Mouse (Mus musculus) limb, embryonic 12.5 days (tissue): ENCODE data around the gene Unc93a. TPM values are rescaled to one million over a fixed set of nuclear protein-coding genes. Genes with fewer than 3 reads are reported as not detected.
"Not testable (repeated sequence)": the region's sequence is repeated elsewhere in the genome, so short reads cannot be mapped to it uniquely, and the experiment has no call there.

ENCODE experiments used
- ATAC-seq: fragments of 200-750 bp; cut with Nextera tagmentation; 2 replicates; pipeline ENCODE4 v1.8.0; 2017; ENCODE audit warnings: low read depth, moderate TSS enrichment; ENCODE audit not compliant: insufficient number of reproducible peaks, insufficient read depth, low FRiP score, low TSS enrichment
- H3K27ac ChIP-seq: fragments of 300-500 bp; sonication (generic); 2 replicates; pipeline ENCODE4 v1.5.1; 2016; ENCODE audit warnings: mild to moderate bottlenecking, moderate library complexity
- H3K27me3 ChIP-seq: fragments of 300-500 bp; sonication (generic); 2 replicates; pipeline ENCODE4 v1.6.1; 2016; ENCODE audit warnings: mild to moderate bottlenecking, moderate library complexity
- H3K36me3 ChIP-seq: fragments of 300-500 bp; sonication (generic); 2 replicates; pipeline ENCODE4 v1.6.1; 2016; ENCODE audit warnings: mild to moderate bottlenecking, moderate library complexity
- H3K4me1 ChIP-seq: fragments of 300-500 bp; sonication (generic); replicated peaks from 2 replicates; pipeline ENCODE4 v1.6.1; 2016
- H3K4me2 ChIP-seq: fragments of 300-500 bp; sonication (generic); 2 replicates; pipeline ENCODE4 v1.6.1; 2016; ENCODE audit warnings: mild to moderate bottlenecking, moderate library complexity
- H3K4me3 ChIP-seq: fragments of 300-500 bp; sonication (generic); replicated peaks from 2 replicates; pipeline ENCODE4 v1.5.1; 2016; ENCODE audit warnings: mild to moderate bottlenecking
- H3K9ac ChIP-seq: fragments of 300-500 bp; sonication (generic); replicated peaks from 2 replicates; pipeline ENCODE4 v1.6.1; 2016; ENCODE audit warnings: mild to moderate bottlenecking, moderate library complexity
- H3K9me3 ChIP-seq: fragments of 300-500 bp; sonication (generic); 2 replicates; pipeline ENCODE4 v1.6.1; 2016; ENCODE audit warnings: mild to moderate bottlenecking, moderate library complexity
- WGBS: fragments of 180-500 bp; shearing (Covaris S2); methylation state at CpG from one replicate; pipeline ENCODE4 v1.1.7; 2016; 5-methylcytosine and 5-hydroxymethylcytosine counted together
- polyA plus RNA-seq: library from polyadenylated mRNA; unstranded; fragments of >200 nt; fragmentation: Nextera tagmentation; extraction: Ambion mirVana; gene quantifications from 2 replicates; pipeline ENCODE4 v1.2.1, GENCODE M21; 2016

Unc93a gene
- polyA plus RNA-seq = not detected in 2 replicates

DNA sequence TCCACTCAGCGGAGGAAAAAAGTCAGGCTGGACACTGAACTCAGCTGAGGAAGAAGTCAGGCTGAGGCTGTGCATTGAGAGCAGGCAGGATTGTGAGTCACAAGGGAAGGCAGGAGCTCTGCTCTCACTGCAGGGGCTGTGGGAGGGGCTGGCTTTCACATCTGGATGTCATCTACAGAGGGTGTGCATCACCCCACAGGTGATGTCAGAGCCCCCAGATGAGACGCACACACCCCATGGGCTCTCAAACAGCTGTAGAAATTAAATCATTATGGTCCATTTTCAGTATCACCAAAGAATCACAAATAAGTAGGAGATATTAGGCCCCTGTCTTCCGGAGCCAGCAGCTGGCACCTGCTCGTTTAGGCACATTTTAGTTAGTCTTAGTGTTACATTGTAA is at the start of gene Unc93a:
Unc93a (minus strand) TSS at position 101 of the 400 bp plus-strand sequence.
- not testable (repeated sequence) for H3K27ac ChIP-seq, H3K4me2 ChIP-seq, H3K4me3 ChIP-seq, H3K27me3 ChIP-seq, H3K4me1 ChIP-seq, H3K9me3 ChIP-seq, H3K9ac ChIP-seq, H3K36me3 ChIP-seq, ATAC-seq
- 71% methylated on average over 3 of the region's 4 CpGs for WGBS

GRCm38 (mm10) chr17:13180491-13180890 is 48.9 kb upstream of the Unc93a start:
- not testable (repeated sequence) for H3K4me1 ChIP-seq, H3K36me3 ChIP-seq, H3K27ac ChIP-seq, H3K4me3 ChIP-seq, H3K9ac ChIP-seq, ATAC-seq, H3K4me2 ChIP-seq, H3K27me3 ChIP-seq
- WGBS = 90% methylated on average over 5 of the region's 5 CpGs
- H3K9me3 ChIP-seq = peaks cover 46% of the 10 kb centered on the region

DNA sequence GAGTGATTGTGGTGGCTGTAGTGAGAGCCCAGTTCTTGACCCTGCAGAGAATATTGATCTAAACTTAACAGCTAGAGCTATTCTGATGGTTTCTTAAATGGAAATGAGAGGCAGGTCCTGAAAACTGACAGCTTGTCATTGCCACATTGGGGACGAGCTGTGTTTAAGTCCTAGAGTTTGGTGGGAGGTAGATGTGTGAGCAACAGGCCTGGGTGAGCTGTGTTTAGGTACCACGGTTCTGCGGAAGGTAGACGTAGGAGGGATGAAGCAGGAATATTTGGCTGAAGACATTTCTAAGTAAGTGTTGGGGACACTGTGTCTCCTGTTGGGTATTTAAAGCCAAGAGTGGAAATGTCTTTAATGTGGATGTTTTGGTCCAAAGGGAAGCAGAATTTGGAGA is 47.4 kb upstream of the Unc93a start:
- H3K9me3 ChIP-seq = peaks cover 37% of the 10 kb centered on the region
- H3K36me3 ChIP-seq, H3K27ac ChIP-seq, ATAC-seq, H3K4me1 ChIP-seq, H3K9ac ChIP-seq, H3K4me3 ChIP-seq, H3K4me2 ChIP-seq, H3K27me3 ChIP-seq: not testable (repeated sequence)
- 89% methylated on average over 4 of the region's 4 CpGs for WGBS

DNA sequence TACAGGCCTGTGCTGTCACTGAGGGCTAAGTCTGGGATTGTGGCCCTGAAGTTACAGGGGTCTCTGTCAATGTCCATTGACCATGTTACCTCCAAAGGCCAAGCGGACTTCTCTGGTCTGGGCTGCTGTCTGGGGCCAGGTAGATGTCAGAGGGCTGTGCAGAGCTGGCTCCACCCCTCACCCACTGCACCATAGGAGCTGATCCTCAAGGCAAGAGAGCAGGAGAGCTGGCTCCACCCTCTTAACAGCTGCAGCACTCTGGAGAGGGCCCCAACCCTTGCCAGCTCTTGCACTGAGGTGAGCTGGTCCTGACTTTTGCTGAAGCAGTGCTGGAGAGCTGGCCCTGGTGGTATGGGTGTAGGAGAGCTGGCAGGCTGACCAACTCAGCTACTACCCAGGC is 46.2 kb upstream of the Unc93a start:
- ATAC-seq = peak; percentile 52; the same call in 1 of the 2 replicates
- WGBS = 49% methylated on average over 1 of the region's 1 CpGs

GRCm38 (mm10) chr17:13175609-13176008 is 44.0 kb upstream of the Unc93a start:
- not testable (repeated sequence) for H3K4me3 ChIP-seq, ATAC-seq, H3K9ac ChIP-seq, H3K27me3 ChIP-seq, H3K27ac ChIP-seq, H3K4me2 ChIP-seq, H3K4me1 ChIP-seq, H3K36me3 ChIP-seq
- H3K9me3 ChIP-seq = peaks cover 14% of the 10 kb centered on the region
- WGBS = 50% methylated on average over 1 of the region's 1 CpGs

More for the DNA sequence above, 46.2 kb upstream of the Unc93a start:
- not testable (repeated sequence) for H3K36me3 ChIP-seq, H3K27me3 ChIP-seq, H3K9ac ChIP-seq, H3K4me2 ChIP-seq, H3K27ac ChIP-seq, H3K4me3 ChIP-seq, H3K4me1 ChIP-seq
- peaks cover 34% of the 10 kb centered on the region for H3K9me3 ChIP-seq

- not testable (repeated sequence) for H3K27ac ChIP-seq, H3K9me3 ChIP-seq, ATAC-seq, H3K4me2 ChIP-seq, H3K36me3 ChIP-seq, H3K9ac ChIP-seq, H3K27me3 ChIP-seq, H3K4me3 ChIP-seq, H3K4me1 ChIP-seq
- 54% methylated on average over 2 of the region's 3 CpGs for WGBS
Observed at GRCm38 (mm10) chr17:13174029-13174428, 42.4 kb upstream of the Unc93a start.

GRCm38 (mm10) chr17:13173578-13173977 is 42.0 kb upstream of the Unc93a start:
- WGBS = 86% methylated on average over 6 of the region's 6 CpGs
- not testable (repeated sequence) for ATAC-seq

GRCm38 (mm10) chr17:13146128-13146527 is 14.5 kb upstream of the Unc93a start:
- not testable (repeated sequence) for H3K27me3 ChIP-seq
- 93% methylated on average over 7 of the region's 7 CpGs for WGBS

More at GRCm38 (mm10) chr17:13173578-13173977, 42.0 kb upstream of the Unc93a start:
- H3K9me3 ChIP-seq, H3K4me1 ChIP-seq, H3K4me3 ChIP-seq, H3K27me3 ChIP-seq, H3K36me3 ChIP-seq, H3K9ac ChIP-seq, H3K4me2 ChIP-seq, H3K27ac ChIP-seq: not testable (repeated sequence)

GRCm38 (mm10) chr17:13144580-13145215 is 13.1 kb upstream of the Unc93a start:
- H3K4me2 ChIP-seq, H3K4me1 ChIP-seq, H3K9ac ChIP-seq, H3K36me3 ChIP-seq, ATAC-seq, H3K27me3 ChIP-seq, H3K27ac ChIP-seq, H3K4me3 ChIP-seq, H3K9me3 ChIP-seq: not testable (repeated sequence)
- 88% methylated on average over 4 of the region's 4 CpGs for WGBS

More at GRCm38 (mm10) chr17:13146128-13146527, 14.5 kb upstream of the Unc93a start:
- not testable (repeated sequence) for H3K4me3 ChIP-seq, H3K9me3 ChIP-seq, H3K27ac ChIP-seq, H3K4me1 ChIP-seq, H3K4me2 ChIP-seq, H3K9ac ChIP-seq, ATAC-seq, H3K36me3 ChIP-seq

GRCm38 (mm10) chr17:13142665-13143064 is 11.1 kb upstream of the Unc93a start:
- H3K27ac ChIP-seq, H3K4me3 ChIP-seq, H3K9me3 ChIP-seq, H3K4me2 ChIP-seq, H3K27me3 ChIP-seq, ATAC-seq, H3K4me1 ChIP-seq, H3K9ac ChIP-seq, H3K36me3 ChIP-seq: not testable (repeated sequence)
- no CpG with 5 or more reads among the region's 2 CpGs for WGBS

- not testable (repeated sequence) for H3K4me1 ChIP-seq, H3K27me3 ChIP-seq, H3K9ac ChIP-seq, ATAC-seq, H3K27ac ChIP-seq, H3K4me2 ChIP-seq, H3K4me3 ChIP-seq, H3K36me3 ChIP-seq, H3K9me3 ChIP-seq
- 76% methylated on average over 2 of the region's 6 CpGs for WGBS
Observed at GRCm38 (mm10) chr17:13135356-13135755, 3.7 kb upstream of the Unc93a start.

DNA sequence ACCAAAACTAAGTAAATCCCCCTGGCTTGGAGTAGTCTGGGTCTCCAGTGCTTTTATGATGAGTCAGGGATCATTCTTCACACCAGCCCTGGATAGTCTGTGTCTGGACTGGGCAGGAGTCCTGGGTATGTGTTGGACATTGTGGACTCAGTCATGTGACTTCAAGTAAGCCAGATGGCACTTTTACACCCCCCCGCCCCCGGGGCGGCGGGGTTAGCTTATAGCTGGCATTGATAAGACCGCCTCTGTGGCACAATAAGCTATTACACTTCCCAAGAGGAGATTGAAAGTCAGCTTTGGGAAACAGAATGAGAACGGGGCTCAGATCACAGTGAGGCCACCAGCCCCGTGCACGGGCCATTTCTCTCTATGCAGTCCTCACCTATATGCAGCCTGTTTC is 742 bp upstream of the Unc93a start:
- ATAC-seq, H3K27me3 ChIP-seq, H3K9ac ChIP-seq, H3K27ac ChIP-seq, H3K4me2 ChIP-seq, H3K36me3 ChIP-seq, H3K4me3 ChIP-seq, H3K4me1 ChIP-seq, H3K9me3 ChIP-seq: not testable (repeated sequence)
- WGBS = 80% methylated on average over 8 of the region's 8 CpGs
